Mouse (Mus musculus) B cell, adult 62 days (primary cell): ENCODE measurements around the gene Dgcr8. TPM values are rescaled to one million over a fixed set of nuclear protein-coding genes. Genes with fewer than 3 reads are reported as not detected.

Experiments
- total RNA-seq: library from RNA; stranded (reverse); gene quantifications from 4 replicates; pipeline ENCODE4 v1.2.4, GENCODE M21; 2023

Dgcr8 gene
- total RNA-seq, result 35.2 to 42.1 TPM (median 37.9 TPM) in 4 replicates

DNA sequence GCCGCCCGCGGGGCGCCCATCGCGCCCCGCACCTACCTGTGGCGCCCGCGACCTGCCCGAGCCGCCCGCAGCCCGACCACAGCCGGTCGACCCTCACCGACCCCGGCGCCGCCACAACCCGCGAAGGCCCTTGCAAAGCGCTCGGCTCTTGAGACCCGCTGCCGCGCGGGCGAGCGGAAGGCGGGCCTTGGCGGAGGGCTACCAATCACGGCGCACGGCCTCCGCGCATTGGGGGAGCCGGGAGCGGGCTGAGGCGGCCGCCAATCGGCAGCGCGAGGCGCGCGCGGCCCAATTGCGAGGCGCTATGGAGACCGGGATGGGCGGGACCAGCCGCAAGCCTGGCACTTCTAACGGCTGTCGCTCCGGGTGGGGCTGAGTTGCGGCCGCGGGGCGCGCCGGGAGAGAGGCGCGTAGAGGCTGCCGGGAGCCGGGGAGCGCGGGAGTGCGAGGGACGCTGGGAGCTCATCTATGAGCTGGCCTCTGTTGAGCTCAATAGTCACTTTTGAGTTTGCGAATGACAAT lies at the start of gene Dgcr8:
TSS of gene Dgcr8 (minus strand) at position 180 of the 522 bp plus-strand sequence.

GRCm38 (mm10) chr16:18258221-18258620 lies 30.8 kb downstream of the Dgcr8 start, which contains the start of gene Gm49776:
Gene Gm49776, minus strand, starts transcription at chr16:18258321.

GRCm38 (mm10) chr16:18248433-18249363 lies 40.3 kb downstream of the Dgcr8 start, which contains the start of the genes Trmt2a and Ranbp1:
Gene Trmt2a, plus strand, starts transcription at chr16:18248679.
Gene Ranbp1, minus strand, starts transcription at chr16:18248732.

DNA sequence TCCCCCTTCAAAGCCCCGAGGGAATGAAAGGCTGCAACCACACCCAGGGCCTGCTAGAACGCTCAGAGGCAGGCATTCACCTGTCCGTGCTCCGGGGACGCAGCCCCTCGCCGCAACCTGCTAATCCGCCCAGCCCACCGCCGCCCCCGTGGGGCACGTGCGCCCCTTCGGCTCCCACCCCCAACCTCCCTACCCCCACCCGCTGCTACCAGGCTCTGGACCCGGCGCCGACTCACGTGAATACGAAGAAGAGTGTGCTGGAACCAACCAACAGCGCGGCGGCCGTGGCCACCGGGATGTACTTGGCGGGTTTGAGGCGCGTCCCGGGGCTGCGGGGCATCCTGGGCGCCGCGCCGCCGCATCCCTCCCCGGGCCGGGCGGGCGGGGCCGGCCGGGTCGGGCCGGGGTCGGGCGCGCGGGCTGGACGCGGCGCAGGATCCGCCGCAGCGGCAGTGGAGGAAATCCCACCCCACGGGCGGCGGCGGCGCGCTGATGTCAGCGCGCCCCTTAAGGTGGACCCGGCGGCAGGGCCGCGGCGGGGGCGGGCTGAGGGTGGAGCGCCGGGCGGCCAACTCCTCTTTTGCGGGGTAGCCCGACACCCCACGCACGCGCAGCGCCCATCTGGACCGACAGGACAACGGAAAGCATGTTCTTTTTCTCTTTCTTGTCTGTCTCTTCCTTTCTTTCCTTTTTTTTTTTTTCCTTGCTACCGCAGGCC lies 54.2 kb downstream of the Dgcr8 start, which contains the start of gene Zdhhc8:
TSS of gene Zdhhc8 (minus strand) at position 466 of the 718 bp plus-strand sequence.

DNA sequence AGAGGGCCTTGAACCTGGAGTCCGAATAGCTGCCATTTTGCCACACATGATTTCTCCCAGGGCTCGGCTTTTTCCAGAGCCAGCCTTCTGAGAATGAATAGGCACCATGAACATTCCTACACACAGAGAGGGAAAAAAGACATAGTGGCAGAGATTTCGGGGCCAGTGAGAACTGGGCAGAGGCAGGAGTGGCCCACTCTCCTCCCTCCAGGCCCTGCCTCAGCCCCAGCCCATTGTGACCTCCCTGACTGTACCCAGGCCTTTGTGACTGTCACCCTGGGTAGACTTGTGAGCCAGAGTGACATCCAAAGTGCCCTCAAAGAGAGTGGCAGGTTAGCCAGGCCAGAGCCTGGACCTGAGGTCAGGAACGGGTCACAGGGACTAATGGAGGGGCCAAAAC lies 71.5 kb downstream of the Dgcr8 start, which contains the start of gene Ccdc188:
TSS of gene Ccdc188 (plus strand) at position 301 of the 400 bp plus-strand sequence.

Other genes starting within 250 kb of the Dgcr8 start
- gene Dgcr6, start 236.4 kb downstream of the Dgcr8 start, total RNA-seq, result 19.8 to 24.5 TPM (median 22.1 TPM) in 4 replicates
- 8.8 to 15.6 TPM (median 12.1 TPM) in 4 replicates for gene Prodh, start 199.0 kb downstream of the Dgcr8 start, total RNA-seq
- gene Rtn4r, start 161.6 kb downstream of the Dgcr8 start, total RNA-seq, result not detected in 4 replicates
- not detected in 4 replicates for gene Ccdc188, start 71.4 kb downstream of the Dgcr8 start, total RNA-seq
- 21.8 to 27.4 TPM (median 26.0 TPM) in 4 replicates for gene Zdhhc8, start 54.1 kb downstream of the Dgcr8 start, total RNA-seq
- 142 to 160 TPM (median 149 TPM) in 4 replicates for gene Trmt2a, start 40.6 kb downstream of the Dgcr8 start, total RNA-seq
- gene Ranbp1, start 40.5 kb downstream of the Dgcr8 start, total RNA-seq, result 102 to 113 TPM (median 106 TPM) in 4 replicates
- not detected in 4 replicates for gene Gm49776, start 30.9 kb downstream of the Dgcr8 start, total RNA-seq
- gene Tango2, start 58.9 kb upstream of the Dgcr8 start, total RNA-seq, result 27.1 to 37.4 TPM (median 31.0 TPM) in 4 replicates
- 4.4 to 7.0 TPM (median 6.1 TPM) in 4 replicates for gene Arvcf, start 58.9 kb upstream of the Dgcr8 start, total RNA-seq
- 16.0 to 20.5 TPM (median 20.2 TPM) in 4 replicates for gene Txnrd2, start 137.1 kb upstream of the Dgcr8 start, total RNA-seq
- 14.3 to 15.3 TPM (median 15.2 TPM) in 4 replicates for gene Comt, start 137.6 kb upstream of the Dgcr8 start, total RNA-seq
- 2.6 to 7.9 TPM (median 6.1 TPM) in 4 replicates for gene Gnb1l, start 209.5 kb upstream of the Dgcr8 start, total RNA-seq
- 4.0 to 9.6 TPM (median 5.5 TPM) in 4 replicates for gene Rtl10, start 209.7 kb upstream of the Dgcr8 start, total RNA-seq